Mouse (Mus musculus): Measurements from ENCODE around the gene Sox12.

GRCm38 (mm10) chr2:152375652-152376344 lies 22.1 kb downstream of the Sox12 start:
- TF ChIP-seq EP300 (IDR thresholded peaks at IDR 0.05; ENCODE audit: low read depth), result no peak
- TF ChIP-seq CTCF (IDR thresholded peaks at IDR 0.05; ENCODE audit: low read depth), result no peak

All from liver, embryonic 14.5 days (tissue).